Mouse (Mus musculus) heart, postnatal 4 days (tissue): ENCODE measurements at regions not wholly inside any gene's neighbourhood (a gene's known extent, or its start where the extent isn't known, plus 50 kb on each side); places are given as distances from the start of the nearest gene placed in this dataset.

Experiments
- DNase-seq: peaks from one replicate; pipeline ENCODE4 v3.0.0; 2021

DNA sequence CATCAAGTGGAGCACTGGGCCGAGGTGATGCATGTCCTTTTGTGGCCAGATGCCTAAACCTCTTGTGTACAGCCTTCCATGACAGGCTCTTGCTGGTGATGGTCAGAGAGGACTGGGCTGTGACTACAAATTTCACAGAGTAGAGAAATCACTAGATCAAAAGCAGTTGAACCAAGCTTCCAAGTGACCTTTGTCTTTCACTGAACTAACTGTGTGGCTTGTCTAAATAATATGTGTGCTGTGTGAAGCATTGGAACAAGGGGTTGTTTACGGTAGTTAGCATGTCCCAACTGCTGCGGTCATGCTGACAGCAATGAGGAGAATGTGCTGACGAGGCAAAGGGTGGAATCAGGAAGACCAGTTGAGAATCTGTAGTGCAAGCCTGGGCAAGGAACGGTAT lies 55.3 kb upstream of the D16Ertd472e start:
- DNase-seq = no peak

- no peak for DNase-seq
These were observed 50.3 kb upstream of the D16Ertd472e start for GRCm38 (mm10) chr16:78626803-78627202.
